Mouse (Mus musculus): Measurements from ENCODE around the gene Zfp628. TPM values are rescaled to one million over a fixed set of nuclear protein-coding genes. Genes with fewer than 3 reads are reported as not detected.

The Zfp628 gene
- total and polyA plus RNA-seq, 3 experiments, result 2.5 to 17.6 TPM; not detected in 1

DNA sequence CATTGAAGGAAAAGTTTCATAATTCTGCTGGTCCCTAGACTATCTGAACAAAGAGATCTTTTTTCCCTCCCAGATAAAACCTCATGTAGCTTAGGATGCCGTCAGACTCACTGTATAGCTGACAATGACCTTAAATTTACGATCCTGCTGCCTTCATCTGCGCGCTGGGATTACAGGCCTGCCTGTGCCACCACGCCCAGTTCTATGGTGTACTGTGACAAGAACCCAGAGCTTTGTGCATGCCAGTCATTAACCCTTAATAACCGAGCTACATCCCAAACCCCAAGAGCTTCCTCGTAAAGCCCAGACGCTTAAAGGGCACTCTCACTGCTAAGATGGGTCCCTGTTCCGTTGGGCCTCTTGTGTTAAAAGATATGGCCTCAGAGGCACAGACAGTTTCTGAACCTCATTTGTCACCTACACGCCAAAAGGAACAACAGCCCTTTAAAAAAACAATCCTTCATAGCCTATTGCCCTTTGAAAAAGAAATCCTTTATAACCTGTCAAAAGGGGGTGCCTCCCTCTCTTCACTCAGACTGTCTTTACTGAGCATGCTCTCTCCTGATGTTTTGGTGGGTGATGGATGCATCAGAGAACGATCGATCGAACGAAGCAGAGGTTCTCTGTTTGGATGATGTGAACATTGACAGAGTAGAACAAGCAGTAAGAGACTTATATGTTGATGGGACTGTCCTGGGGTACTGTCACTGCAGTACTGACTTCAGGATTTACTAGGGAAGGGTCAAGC lies 826 bp downstream of the Zfp628 start:
- no peaks in the 10 kb centered on the region for H3K27me3 ChIP-seq (ENCODE audit: control insufficient read depth in 1 of 2, insufficient read depth in 2 of 2, low read length in 2 of 2)
- peak overlapping the region; percentile 44 for H3K27ac ChIP-seq (ENCODE audit: control insufficient read depth, low read depth, low read length)
- peak; percentile 78 for DNase-seq (ENCODE audit: low read depth, low spot score)
- H3K4me1 ChIP-seq (ENCODE audit: control insufficient read depth in 1 of 2, insufficient read depth in 2 of 2, low read length in 2 of 2), result 0 out of 4 replicates have a peak, but pooled peaks cover 0 to 5% of the 10 kb centered on the region in 2 experiments
- H3K9ac ChIP-seq (ENCODE audit: control insufficient read depth, low read depth, low read length, poor library complexity, severe bottlenecking), result peak overlapping the region; percentile 84
- TF ChIP-seq ZKSCAN1 (IDR thresholded peaks at IDR 0.05; ENCODE audit: low read depth, low read length) (no peak), TBP (IDR thresholded peaks at IDR 0.05; ENCODE audit: low read depth, low read length) (no peak; the same call in 1 of the 2 replicates), GATA1 (IDR thresholded peaks at IDR 0.05; ENCODE audit: low read depth, low read length) (peak; percentile 12; the same call in 1 of the 2 replicates), MYB (IDR thresholded peaks at IDR 0.05; ENCODE audit: low read depth, low read length) (no peak), POLR2AphosphoS5 (IDR thresholded peaks at IDR 0.05; ENCODE audit: borderline replicate concordance, low read depth, low read length) (no peak), CHD2 (IDR thresholded peaks at IDR 0.05; ENCODE audit: low read length) (no peak), SMC3 (IDR thresholded peaks at IDR 0.05; ENCODE audit: low read depth, low read length) (no peak), MYC (IDR thresholded peaks at IDR 0.05; ENCODE audit: low read depth, low read length) (no peak), SIN3A (IDR thresholded peaks at IDR 0.05; ENCODE audit: low read length) (peak; percentile 60), E2F4 (IDR thresholded peaks at IDR 0.05; ENCODE audit: borderline replicate concordance, low read depth, low read length) (no peak), CHD1 (IDR thresholded peaks at IDR 0.05; ENCODE audit: low read depth, low read length) (no peak), NELFE (IDR thresholded peaks at IDR 0.05; ENCODE audit: low read depth, low read length) (no peak), EP300 (IDR thresholded peaks at IDR 0.05; ENCODE audit: low read depth in 1 of 2, low read length in 2 of 2) (no peak), TCF12 (IDR thresholded peaks at IDR 0.05; ENCODE audit: low read depth, low read length) (no peak), RCOR1 (IDR thresholded peaks at IDR 0.05; ENCODE audit: low read depth, low read length) (no peak), ETS1 (IDR thresholded peaks at IDR 0.05; ENCODE audit: low read depth, low read length) (no peak), USF2 (IDR thresholded peaks at IDR 0.05; ENCODE audit: borderline replicate concordance in 1 of 2, insufficient read depth in 1 of 2, low read depth in 1 of 2, low read length in 2 of 2) (no peak), NRF1 (IDR thresholded peaks at IDR 0.05; ENCODE audit: insufficient read depth, low read depth, low read length, poor library complexity, severe bottlenecking) (no peak), MEF2A (IDR thresholded peaks at IDR 0.05; ENCODE audit: extremely low read depth, insufficient replicate concordance, low read depth, low read length, poor library complexity, severe bottlenecking) (no peak), MAX (IDR thresholded peaks at IDR 0.05; ENCODE audit: low read length) (no peak), ZNF384 (IDR thresholded peaks at IDR 0.05; ENCODE audit: low read depth, low read length) (no peak), RAD21 (IDR thresholded peaks at IDR 0.05; ENCODE audit: low read depth, low read length) (no peak), JUND (IDR thresholded peaks at IDR 0.05; ENCODE audit: low read depth, low read length) (no peak), ELF1 (IDR thresholded peaks at IDR 0.05; ENCODE audit: low read depth, low read length) (no peak), POLR2A (IDR thresholded peaks at IDR 0.05; ENCODE audit: control insufficient read depth in 1 of 2, insufficient read depth in 1 of 2, low read depth in 1 of 2, low read length in 2 of 2, poor library complexity in 1 of 2) (no peak), MXI1 (IDR thresholded peaks at IDR 0.05; ENCODE audit: low read depth, low read length) (peak; percentile 52), POLR2AphosphoS2 (IDR thresholded peaks at IDR 0.05; ENCODE audit: low read length) (no peak), BHLHE40 (IDR thresholded peaks at IDR 0.05; ENCODE audit: borderline replicate concordance, low read depth, low read length) (no peak), CTCF (IDR thresholded peaks at IDR 0.05 in 2 of 3, conservative IDR thresholded peaks at IDR 0.05 in 1 of 3; ENCODE audit: control insufficient read depth in 1 of 3, insufficient read depth in 1 of 3, low read depth in 2 of 3, low read length in 3 of 3, poor library complexity in 1 of 3, severe bottlenecking in 1 of 3) (no peak), KAT2A (conservative IDR thresholded peaks at IDR 0.05; ENCODE audit: low read depth, low read length) (0 out of 2 replicates have a peak, but pooled peaks have one; percentile 39), USF1 (IDR thresholded peaks at IDR 0.05; ENCODE audit: low read depth, low read length) (no peak), UBTF (IDR thresholded peaks at IDR 0.05; ENCODE audit: borderline replicate concordance, insufficient read depth, low read depth, low read length) (no peak)
- H3K9me3 ChIP-seq (replicated peaks; ENCODE audit: insufficient read depth, low read length), result no peaks in the 10 kb centered on the region
- H3K36me3 ChIP-seq (ENCODE audit: control insufficient read depth in 1 of 2, insufficient read depth in 2 of 2, low read length in 2 of 2), result peaks cover 0 to 4% of the 10 kb centered on the region in 2 experiments; a peak in 2 of 4 replicates
- peaks cover 6% of the 10 kb centered on the region for H3K79me2 ChIP-seq (ENCODE audit: control insufficient read depth, insufficient read depth, low read length, poor library complexity)
- peak overlapping the region; percentile 63 to 85 for H3K4me3 ChIP-seq (ENCODE audit: control insufficient read depth in 1 of 2, insufficient read depth in 1 of 2, low read depth in 2 of 2, low read length in 2 of 2)

Measured in MEL (cell line).